ENCODE assay signal across 14 mouse cellular contexts in the genomic region with DNA sequence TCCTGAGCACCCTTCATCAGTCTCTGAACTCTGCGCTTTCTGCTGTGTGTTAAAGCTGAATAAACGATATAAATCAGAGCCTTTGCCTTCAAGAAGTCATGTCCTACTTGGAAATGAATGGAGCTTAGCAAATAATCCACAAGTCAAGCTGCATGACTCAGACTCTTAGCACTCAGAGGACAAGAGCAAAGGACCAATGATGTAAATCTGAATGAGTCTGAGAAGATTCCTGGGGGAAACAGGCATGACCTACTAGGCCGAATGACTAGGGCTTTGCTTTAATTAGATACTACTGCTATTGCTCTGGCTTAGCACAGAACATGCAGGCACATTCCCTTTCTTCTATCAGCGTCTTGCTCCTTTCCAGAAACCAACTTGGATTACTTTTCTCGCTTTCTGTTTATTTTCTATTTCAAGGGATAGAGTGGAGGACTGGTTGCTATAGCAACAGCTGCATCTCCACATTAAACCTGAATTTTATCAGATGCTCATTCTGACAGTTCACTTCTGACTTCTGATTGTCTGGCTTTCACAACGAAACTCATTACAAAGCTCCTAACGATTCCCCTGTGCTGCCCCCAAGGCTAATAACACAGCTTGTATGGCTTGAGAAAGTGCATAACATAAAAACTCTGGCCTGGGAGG. TPM values are rescaled to one million over a fixed set of nuclear protein-coding genes. Genes with fewer than 3 reads are reported as not detected.
A peak's percentile ranks its signal among the peaks of the same experiment; 100 is the strongest.
DNase-seq lines count a peak whose midpoint lies in the region; ATAC-seq lines count a peak whose summit lies in the region.
"Had no signal": no experiment of that assay in that cellular context is flagged by ENCODE, and none has a peak within 500 bp of the region (broad histone marks: within the 10 kb centered on the region; RNA-seq: fewer than 3 reads in every experiment).

No protein-coding gene starts in this region.

- no peak for ATAC-seq in forebrain, embryonic 11.5 days (replicated peaks; ENCODE audit: low FRiP score)
- no peak for ATAC-seq in neural tube, embryonic 13.5 days (ENCODE audit: low read depth)
- ATAC-seq in hindbrain, embryonic 16.5 days, result no peak
- no peak for ATAC-seq in neural tube, embryonic 15.5 days (ENCODE audit: low FRiP score)

- H3K36me3 ChIP-seq in forebrain, embryonic 10.5 days (replicated peaks), result peaks cover 24% of the 10 kb centered on the region
- no peaks in the 10 kb centered on the region for H3K36me3 ChIP-seq in forebrain, embryonic 11.5 days (ENCODE audit: control insufficient read depth, insufficient read depth, low read length)
- no peaks in the 10 kb centered on the region for H3K36me3 ChIP-seq in neural tube, embryonic 13.5 days
- no peaks in the 10 kb centered on the region for H3K36me3 ChIP-seq in hindbrain, embryonic 16.5 days (ENCODE audit: control insufficient read depth, insufficient read depth, low read length)
- H3K36me3 ChIP-seq in neural tube, embryonic 15.5 days, result no peaks in the 10 kb centered on the region

- no peak overlapping the region for H3K9ac ChIP-seq in forebrain, embryonic 11.5 days (ENCODE audit: low read length)
- no peak overlapping the region for H3K9ac ChIP-seq in neural tube, embryonic 13.5 days
- H3K9ac ChIP-seq in hindbrain, embryonic 16.5 days (ENCODE audit: low read depth, low read length), result no peak overlapping the region
- H3K9ac ChIP-seq in neural tube, embryonic 15.5 days (replicated peaks), result no peak overlapping the region

- 79% methylated on average over 7 of the region's 7 CpGs for WGBS in forebrain, embryonic 10.5 days
- 65% methylated on average over 7 of the region's 7 CpGs for WGBS in forebrain, embryonic 11.5 days
- WGBS in neural tube, embryonic 13.5 days, result 60% methylated on average over 7 of the region's 7 CpGs
- 53% methylated on average over 7 of the region's 7 CpGs for WGBS in hindbrain, embryonic 16.5 days
- WGBS in neural tube, embryonic 15.5 days, result 49% methylated on average over 7 of the region's 7 CpGs

- H3K9me3 ChIP-seq in forebrain, embryonic 10.5 days, result no peaks in the 10 kb centered on the region
- no peaks in the 10 kb centered on the region for H3K9me3 ChIP-seq in forebrain, embryonic 11.5 days (ENCODE audit: control insufficient read depth, low read length)
- H3K9me3 ChIP-seq in neural tube, embryonic 13.5 days, result no peaks in the 10 kb centered on the region
- no peaks in the 10 kb centered on the region for H3K9me3 ChIP-seq in hindbrain, embryonic 16.5 days (ENCODE audit: control insufficient read depth, low read length)
- no peaks in the 10 kb centered on the region for H3K9me3 ChIP-seq in neural tube, embryonic 15.5 days (replicated peaks)

- no peak for DNase-seq in forebrain, embryonic 10.5 days (ENCODE audit: extremely low spot score, low spot score)
- DNase-seq in forebrain, embryonic 11.5 days (ENCODE audit: low spot score), result no peak
- no peak for DNase-seq in neural tube, embryonic 10.5 days (ENCODE audit: extremely low spot score, low spot score)
- no peak for DNase-seq in spleen, postnatal 36 days (ENCODE audit: low spot score in 2 of 2)
- no peak for DNase-seq in cerebellum, adult 8-10 months
- DNase-seq: cerebellum, adult 9-11 months; embryo, embryonic 11 days; lung, adult 2 months; right cerebral cortex, postnatal 14 days; thymus, postnatal 4 days had no signal

- 0 out of 2 replicates have a peak overlapping the region, but pooled peaks have one; percentile 70 for H3K27ac ChIP-seq in forebrain, embryonic 10.5 days
- no peak overlapping the region for H3K27ac ChIP-seq in forebrain, embryonic 11.5 days (ENCODE audit: low read depth, low read length)
- H3K27ac ChIP-seq in neural tube, embryonic 13.5 days (replicated peaks), result peak overlapping the region; percentile 20
- 0 out of 2 replicates have a peak overlapping the region, but pooled peaks have one; percentile 6 for H3K27ac ChIP-seq in hindbrain, embryonic 16.5 days (ENCODE audit: low read depth, low read length)
- H3K27ac ChIP-seq in neural tube, embryonic 15.5 days (replicated peaks), result peak overlapping the region; percentile 19; the same call in 1 of the 2 replicates
- H3K27ac ChIP-seq: kidney, postnatal 0 days had no signal

- no peaks in the 10 kb centered on the region for H3K27me3 ChIP-seq in forebrain, embryonic 10.5 days (ENCODE audit: poor library complexity, severe bottlenecking)
- H3K27me3 ChIP-seq in forebrain, embryonic 11.5 days (ENCODE audit: control insufficient read depth, insufficient read depth, low read length), result no peaks in the 10 kb centered on the region
- H3K27me3 ChIP-seq in neural tube, embryonic 13.5 days, result no peaks in the 10 kb centered on the region
- H3K27me3 ChIP-seq in hindbrain, embryonic 16.5 days (replicated peaks; ENCODE audit: control insufficient read depth, insufficient read depth, low read length), result no peaks in the 10 kb centered on the region
- no peaks in the 10 kb centered on the region for H3K27me3 ChIP-seq in neural tube, embryonic 15.5 days (replicated peaks)

- no peak overlapping the region for H3K4me3 ChIP-seq in forebrain, embryonic 10.5 days
- no peak overlapping the region for H3K4me3 ChIP-seq in forebrain, embryonic 11.5 days (ENCODE audit: low read depth, low read length)
- no peak overlapping the region for H3K4me3 ChIP-seq in neural tube, embryonic 13.5 days
- H3K4me3 ChIP-seq in hindbrain, embryonic 16.5 days (ENCODE audit: low read length), result no peak overlapping the region
- H3K4me3 ChIP-seq in neural tube, embryonic 15.5 days (replicated peaks), result no peak overlapping the region

- no peak overlapping the region for H3K4me2 ChIP-seq in forebrain, embryonic 11.5 days (ENCODE audit: low read depth, low read length, severe bottlenecking)
- H3K4me2 ChIP-seq in neural tube, embryonic 13.5 days, result no peak overlapping the region
- no peak overlapping the region for H3K4me2 ChIP-seq in hindbrain, embryonic 16.5 days (ENCODE audit: low read length)
- no peak overlapping the region for H3K4me2 ChIP-seq in neural tube, embryonic 15.5 days

- peaks cover 52% of the 10 kb centered on the region for H3K4me1 ChIP-seq in forebrain, embryonic 10.5 days
- peaks cover 10% of the 10 kb centered on the region; the same call in 1 of the 2 replicates for H3K4me1 ChIP-seq in forebrain, embryonic 11.5 days (replicated peaks; ENCODE audit: control insufficient read depth, insufficient read depth, low read length)
- peaks cover 48% of the 10 kb centered on the region for H3K4me1 ChIP-seq in neural tube, embryonic 13.5 days (replicated peaks)
- peaks cover 35% of the 10 kb centered on the region for H3K4me1 ChIP-seq in hindbrain, embryonic 16.5 days (ENCODE audit: control insufficient read depth, insufficient read depth, low read depth, low read length)
- H3K4me1 ChIP-seq in neural tube, embryonic 15.5 days, result peaks cover 41% of the 10 kb centered on the region

RNA-seq across cellular contexts. Expression of a gene that starts 40.2 kb away (rescaled TPM):
- 2.1 and 2.4 TPM in 2 replicates for polyA plus RNA-seq in forebrain, embryonic 10.5 days (2016; fragmentation: Nextera tagmentation; extraction: Ambion mirVana)
- 2.9 and 3.6 TPM in 2 replicates for polyA plus RNA-seq in forebrain, embryonic 11.5 days (2014; fragmentation: Nextera tagmentation; extraction: Ambion mirVana)
- polyA plus RNA-seq in neural tube, embryonic 13.5 days (2015; fragmentation: Nextera tagmentation; extraction: Ambion mirVana), result 5.4 and 5.7 TPM in 2 replicates
- polyA plus RNA-seq in hindbrain, embryonic 16.5 days (2015; fragmentation: Nextera tagmentation; extraction: Ambion mirVana), result 4.7 and 5.4 TPM in 2 replicates
- polyA plus RNA-seq in neural tube, embryonic 15.5 days (2015; fragmentation: Nextera tagmentation; extraction: Ambion mirVana), result 4.1 and 4.8 TPM in 2 replicates
